Mouse (Mus musculus): ENCODE data around the gene Dnaaf5. TPM values are rescaled to one million over a fixed set of nuclear protein-coding genes. Genes with fewer than 3 reads are reported as not detected.

Dnaaf5 gene
- polyA plus RNA-seq, 1 experiment: 26.3 TPM

DNA sequence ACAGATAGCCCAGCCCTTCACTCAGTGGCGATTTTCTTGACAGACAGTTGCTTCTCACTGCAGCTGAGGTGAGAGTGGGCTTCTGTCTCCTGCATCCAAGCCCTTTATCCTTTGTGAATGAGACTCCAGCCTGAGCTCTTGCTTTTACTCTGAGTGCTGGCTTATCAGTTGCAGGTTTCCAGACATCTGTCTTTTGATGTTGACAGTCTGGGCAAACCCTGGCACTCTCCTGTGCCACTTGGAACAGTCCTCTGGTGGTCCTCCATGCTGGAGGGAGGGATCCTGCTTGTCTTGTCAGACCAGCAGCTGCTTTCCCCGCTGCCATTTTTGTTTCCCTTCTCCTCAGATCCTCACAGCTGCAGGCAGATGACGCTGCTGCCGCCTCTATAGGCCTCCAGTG is 21.9 kb downstream of the Dnaaf5 start:
- Histone ChIP-seq H3K79me2 (ENCODE audit: control insufficient read depth, insufficient read depth) (no peaks in the 10 kb centered on the region), H3K36me3 (ENCODE audit: control insufficient read depth, insufficient read depth) (peaks cover 14% of the 10 kb centered on the region), H3ac (ENCODE audit: control insufficient read depth, insufficient read length) (no peak overlapping the region), H3K4me3 (no peak overlapping the region), H3K27me3 (ENCODE audit: control insufficient read depth, insufficient read depth, insufficient read length) (no peaks in the 10 kb centered on the region), H3K4me2 (ENCODE audit: low read depth) (no peak overlapping the region)
- TF ChIP-seq TCF3 (IDR thresholded peaks at IDR 0.05; ENCODE audit: insufficient read length, low read depth): no peak
- no peak for TF ChIP-seq POLR2A (IDR thresholded peaks at IDR 0.05; ENCODE audit: insufficient read length, low read depth)
- no peak for TF ChIP-seq USF1 (IDR thresholded peaks at IDR 0.05; ENCODE audit: low read depth)
- TF ChIP-seq POLR2AphosphoS2 (IDR thresholded peaks at IDR 0.05; ENCODE audit: insufficient read length, low read depth): no peak
- no peak for TF ChIP-seq CEBPB (IDR thresholded peaks at IDR 0.05; ENCODE audit: insufficient read depth, poor library complexity, severe bottlenecking)
- TF ChIP-seq MAX (IDR thresholded peaks at IDR 0.05; ENCODE audit: low read depth): no peak
- TF ChIP-seq E2F4 (IDR thresholded peaks at IDR 0.05; ENCODE audit: insufficient read depth): no peak
- TF ChIP-seq SRF (IDR thresholded peaks at IDR 0.05; ENCODE audit: control insufficient read depth, insufficient read length, low read depth): no peak
- no peak for TF ChIP-seq TCF12 (IDR thresholded peaks at IDR 0.05; ENCODE audit: insufficient read depth, poor library complexity, severe bottlenecking)
- TF ChIP-seq REST (IDR thresholded peaks at IDR 0.05; ENCODE audit: insufficient read depth, insufficient read length): no peak
- TF ChIP-seq MYOD1 (IDR thresholded peaks at IDR 0.05; ENCODE audit: control insufficient read depth in 1 of 3, insufficient read length in 2 of 3, low read depth in 2 of 3): no peak
- no peak for TF ChIP-seq MYOG (IDR thresholded peaks at IDR 0.05; ENCODE audit: control insufficient read depth in 1 of 3, insufficient read depth in 1 of 3, insufficient read length in 2 of 3, low read depth in 2 of 3)

DNA sequence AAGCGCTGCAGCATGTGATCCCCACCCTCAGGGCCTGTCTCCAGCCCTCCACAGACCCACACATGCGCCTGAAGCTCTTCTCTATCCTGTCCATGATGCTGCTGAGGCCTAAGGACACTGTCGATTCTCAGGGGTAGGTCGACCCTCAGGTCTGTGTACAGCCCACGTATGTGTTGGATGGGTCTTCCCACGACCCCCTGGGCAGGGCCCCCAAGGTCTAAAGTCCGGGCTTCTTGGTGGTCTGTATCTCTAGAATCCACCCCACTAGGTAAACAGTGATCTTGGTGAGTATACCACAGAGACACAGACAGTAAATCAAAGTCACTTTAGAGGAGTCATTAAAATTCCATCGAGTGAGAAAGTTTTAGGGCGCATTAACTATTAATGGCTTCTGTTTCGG is 24.1 kb downstream of the Dnaaf5 start:
- H3ac ChIP-seq (ENCODE audit: control insufficient read depth, insufficient read length): no peak overlapping the region
- H3K4me3 ChIP-seq: no peak overlapping the region
- no peaks in the 10 kb centered on the region for H3K79me2 ChIP-seq (ENCODE audit: control insufficient read depth, insufficient read depth)
- no peak for TF ChIP-seq MAX (IDR thresholded peaks at IDR 0.05; ENCODE audit: low read depth)
- TF ChIP-seq REST (IDR thresholded peaks at IDR 0.05; ENCODE audit: insufficient read depth, insufficient read length): no peak
- no peak for TF ChIP-seq TCF3 (IDR thresholded peaks at IDR 0.05; ENCODE audit: insufficient read length, low read depth)
- no peak for TF ChIP-seq POLR2A (IDR thresholded peaks at IDR 0.05; ENCODE audit: insufficient read length, low read depth)
- H3K36me3 ChIP-seq (ENCODE audit: control insufficient read depth, insufficient read depth): peaks cover 14% of the 10 kb centered on the region
- no peak overlapping the region for H3K4me2 ChIP-seq (ENCODE audit: low read depth)
- no peaks in the 10 kb centered on the region for H3K27me3 ChIP-seq (ENCODE audit: control insufficient read depth, insufficient read depth, insufficient read length)

DNA sequence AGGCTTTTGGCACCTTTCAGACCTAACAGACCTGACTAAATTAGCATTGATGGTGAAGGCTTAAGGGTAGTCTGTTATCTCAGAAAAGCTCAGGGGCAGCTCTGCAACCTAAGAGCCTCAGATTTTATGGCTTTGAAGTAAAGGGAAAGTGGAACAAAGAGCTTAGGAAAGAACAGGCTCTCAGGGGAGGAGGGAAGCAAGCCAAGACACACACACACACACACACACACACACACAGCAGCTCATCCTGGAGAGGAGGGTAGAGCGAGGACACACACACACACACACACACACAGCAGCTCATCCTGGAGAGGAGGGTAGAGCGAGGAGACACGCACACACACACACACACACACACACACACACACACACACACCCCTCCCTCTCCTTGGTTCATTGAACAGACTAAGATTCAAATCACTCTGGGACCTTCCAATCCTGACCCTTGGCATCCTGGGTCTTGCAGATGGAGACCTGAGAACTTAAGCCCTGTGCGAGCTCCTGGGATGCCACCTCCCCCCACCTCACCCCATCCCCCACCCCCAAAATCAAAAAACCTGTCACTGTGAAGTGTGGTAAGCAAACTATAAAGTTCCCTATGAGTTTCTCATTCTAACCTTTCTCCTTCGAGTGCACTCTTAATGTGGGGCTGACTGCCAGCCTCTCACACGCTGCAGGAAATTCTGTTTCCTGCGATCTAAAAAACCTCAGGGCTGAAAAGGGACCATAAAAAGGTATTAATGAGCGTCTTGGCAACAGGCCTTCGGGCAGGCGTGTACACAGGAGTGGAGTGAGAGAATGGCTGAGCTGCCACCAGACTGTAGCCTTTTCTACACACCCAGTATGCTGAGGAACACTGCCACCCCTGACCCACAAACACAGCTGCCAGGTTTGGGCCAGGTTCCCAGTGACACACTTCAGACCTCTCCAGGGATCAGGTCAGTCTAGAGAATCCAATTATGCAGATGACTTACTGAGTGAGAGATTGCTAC is 24.8 kb downstream of the Dnaaf5 start:
- no peak overlapping the region for H3ac ChIP-seq (ENCODE audit: control insufficient read depth, insufficient read length)
- H3K4me2 ChIP-seq (ENCODE audit: low read depth): no peak overlapping the region
- H3K79me2 ChIP-seq (ENCODE audit: control insufficient read depth, insufficient read depth): no peaks in the 10 kb centered on the region
- H3K36me3 ChIP-seq (ENCODE audit: control insufficient read depth, insufficient read depth): peaks cover 14% of the 10 kb centered on the region
- H3K27me3 ChIP-seq (ENCODE audit: control insufficient read depth, insufficient read depth, insufficient read length): no peaks in the 10 kb centered on the region
- TF ChIP-seq E2F4 (IDR thresholded peaks at IDR 0.05; ENCODE audit: insufficient read depth): no peak
- no peak for TF ChIP-seq USF1 (IDR thresholded peaks at IDR 0.05; ENCODE audit: low read depth)
- no peak for TF ChIP-seq MYOD1 (IDR thresholded peaks at IDR 0.05; ENCODE audit: control insufficient read depth in 1 of 3, insufficient read length in 2 of 3, low read depth in 2 of 3)
- TF ChIP-seq POLR2AphosphoS2 (IDR thresholded peaks at IDR 0.05; ENCODE audit: insufficient read length, low read depth): no peak
- TF ChIP-seq CEBPB (IDR thresholded peaks at IDR 0.05; ENCODE audit: insufficient read depth, poor library complexity, severe bottlenecking): no peak
- H3K4me3 ChIP-seq: no peak overlapping the region

DNA sequence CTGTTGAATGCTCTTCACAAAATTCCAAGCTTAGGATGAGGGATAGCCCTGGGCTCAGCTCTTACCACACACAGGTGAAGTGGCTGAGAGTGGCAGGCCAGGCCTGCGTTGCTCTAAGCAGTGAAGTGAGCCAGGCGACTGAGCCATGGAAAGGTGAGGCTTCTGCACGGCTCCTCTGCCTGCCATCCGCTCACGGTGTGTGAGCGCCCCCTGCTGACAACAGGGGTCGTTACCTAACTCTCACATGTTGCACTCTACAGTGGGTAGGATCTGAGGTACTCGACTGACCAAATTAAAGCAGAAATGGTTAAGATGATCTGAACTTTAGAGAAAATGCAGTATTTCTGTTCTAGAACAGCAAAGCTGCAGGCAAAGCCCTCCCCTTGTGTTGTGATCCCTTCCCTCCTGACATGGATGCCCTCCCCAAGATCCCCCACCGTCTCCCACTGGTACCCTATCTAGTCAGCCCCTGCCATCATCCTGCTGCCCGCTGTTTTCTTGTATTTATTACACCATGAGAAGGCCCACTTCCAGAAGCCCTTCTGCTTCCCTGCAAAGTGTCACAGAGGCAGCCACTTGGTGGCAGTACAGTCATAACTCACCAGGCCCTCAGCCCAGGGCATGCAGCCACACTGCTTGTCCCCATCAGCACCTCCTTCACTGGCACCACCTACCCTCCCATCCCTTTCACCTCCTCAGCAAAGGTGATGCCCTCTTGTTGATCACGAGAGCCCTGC is 29.0 kb downstream of the Dnaaf5 start:
- peaks cover 26% of the 10 kb centered on the region for H3K36me3 ChIP-seq (ENCODE audit: control insufficient read depth, insufficient read depth)
- no peak overlapping the region for H3K4me2 ChIP-seq (ENCODE audit: low read depth)
- no peaks in the 10 kb centered on the region for H3K27me3 ChIP-seq (ENCODE audit: control insufficient read depth, insufficient read depth, insufficient read length)
- H3ac ChIP-seq (ENCODE audit: control insufficient read depth, insufficient read length): no peak overlapping the region
- no peaks in the 10 kb centered on the region for H3K79me2 ChIP-seq (ENCODE audit: control insufficient read depth, insufficient read depth)
- no peak overlapping the region for H3K4me3 ChIP-seq
- TF ChIP-seq POLR2AphosphoS2 (IDR thresholded peaks at IDR 0.05; ENCODE audit: insufficient read length, low read depth) (peak; percentile 23), E2F4 (IDR thresholded peaks at IDR 0.05; ENCODE audit: insufficient read depth) (no peak)

DNA sequence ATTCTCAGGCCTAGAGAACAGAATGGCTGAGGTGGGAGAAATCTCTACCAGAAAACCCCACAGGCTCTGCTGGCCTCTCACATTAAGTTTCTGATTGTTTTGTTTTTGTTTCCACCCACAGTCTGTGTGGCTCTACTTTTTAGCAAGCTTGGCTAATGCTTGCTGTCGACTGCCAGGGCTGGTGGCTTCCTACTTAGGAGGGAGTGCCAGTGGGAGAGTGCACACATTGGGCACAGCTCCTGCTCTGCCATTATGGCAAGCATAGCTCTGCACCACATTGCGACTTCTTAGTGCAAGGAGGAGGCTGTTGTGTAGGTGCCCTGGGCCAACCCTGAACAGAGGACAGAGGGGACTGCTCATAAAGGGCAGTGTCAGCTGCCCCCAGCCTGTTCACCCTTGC is 33.1 kb downstream of the Dnaaf5 start:
- H3ac ChIP-seq (ENCODE audit: control insufficient read depth, insufficient read length): no peak overlapping the region

More for the DNA sequence above, 33.1 kb downstream of the Dnaaf5 start:
- no peaks in the 10 kb centered on the region for H3K79me2 ChIP-seq (ENCODE audit: control insufficient read depth, insufficient read depth)
- H3K36me3 ChIP-seq (ENCODE audit: control insufficient read depth, insufficient read depth): peaks cover 21% of the 10 kb centered on the region
- H3K27me3 ChIP-seq (ENCODE audit: control insufficient read depth, insufficient read depth, insufficient read length): no peaks in the 10 kb centered on the region
- no peak for TF ChIP-seq TCF12 (IDR thresholded peaks at IDR 0.05; ENCODE audit: insufficient read depth, poor library complexity, severe bottlenecking)
- TF ChIP-seq E2F4 (IDR thresholded peaks at IDR 0.05; ENCODE audit: insufficient read depth): no peak
- TF ChIP-seq CEBPB (IDR thresholded peaks at IDR 0.05; ENCODE audit: insufficient read depth, poor library complexity, severe bottlenecking): no peak
- TF ChIP-seq SRF (IDR thresholded peaks at IDR 0.05; ENCODE audit: control insufficient read depth, insufficient read length, low read depth): no peak
- no peak overlapping the region for H3K4me2 ChIP-seq (ENCODE audit: low read depth)
- H3K4me3 ChIP-seq: no peak overlapping the region
